Mouse (Mus musculus): ENCODE measurements around the gene Themis.

DNA sequence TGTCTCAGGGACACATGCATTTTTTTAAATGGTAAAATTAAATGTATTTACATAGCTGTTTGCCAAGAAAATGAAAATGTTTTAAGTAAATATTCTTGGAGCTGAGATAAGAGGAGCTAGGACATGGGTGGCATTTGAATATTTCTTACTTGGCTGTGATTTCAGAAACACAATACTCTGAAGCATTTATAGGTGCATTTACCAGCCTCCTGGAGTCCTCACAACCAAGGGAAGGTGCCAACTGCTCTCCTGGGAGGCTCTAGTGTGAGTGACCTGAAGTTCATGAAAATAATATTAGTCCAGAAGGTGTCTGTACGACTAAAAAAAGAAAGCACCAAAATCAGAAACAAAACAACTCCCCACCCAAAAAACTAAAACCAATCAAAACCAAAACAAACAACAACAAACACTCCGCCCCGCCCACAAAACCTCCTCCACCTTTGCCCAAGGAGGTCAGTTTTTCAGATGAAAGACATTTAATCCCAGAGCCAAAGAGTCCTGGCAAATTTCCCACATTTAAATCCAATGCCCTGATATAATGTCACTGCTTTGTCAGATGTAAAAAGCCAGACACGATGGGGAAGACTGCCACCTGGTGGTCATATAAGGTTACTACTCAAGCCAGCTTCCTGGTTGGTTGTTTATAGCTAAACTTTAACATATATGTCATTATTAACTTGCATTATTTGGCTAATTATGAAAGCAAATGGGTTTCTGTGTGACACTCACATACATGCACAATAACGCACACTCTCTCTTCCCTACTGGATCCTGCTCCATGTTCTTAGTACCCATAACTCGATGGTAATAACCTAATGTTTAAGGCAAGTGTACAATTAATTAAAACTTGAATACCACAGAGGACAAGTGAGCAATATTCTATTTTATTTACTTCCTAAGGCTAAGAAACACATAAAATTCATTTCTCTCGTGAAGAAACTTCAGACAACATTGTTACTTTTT lies 175.9 kb downstream of the Themis start:
- no peak for TF ChIP-seq POLR2A (IDR thresholded peaks at IDR 0.05; ENCODE audit: borderline replicate concordance, insufficient read depth, low read length)
- peak; percentile 45; the same call in 1 of the 2 replicates for TF ChIP-seq CTCF (IDR thresholded peaks at IDR 0.05; ENCODE audit: borderline replicate concordance, insufficient read depth, low read depth, low read length)
